Mouse (Mus musculus) layer of hippocampus, adult 8-10 months (tissue): ENCODE results near the gene Tmbim1. TPM values are rescaled to one million over a fixed set of nuclear protein-coding genes. Genes with fewer than 3 reads are reported as not detected.
"Not testable (repeated sequence)": the region's sequence is repeated elsewhere in the genome, so short reads cannot be mapped to it uniquely, and the experiment has no call there.

ENCODE experiments used
- DNase-seq, 2 experiments: peaks; one replicate each; pipeline ENCODE4 v3.0.0; 2022; ENCODE audit warnings: low spot score in 2 of 2
- total RNA-seq, 4 experiments: library from RNA; stranded (reverse); gene quantifications; 2 replicates each; pipeline ENCODE4 v1.2.4; 2022

Gene Tmbim1
- total RNA-seq, 4 experiments from 2014 or later: 24.9 to 37.2 (median 33.3) TPM

DNA sequence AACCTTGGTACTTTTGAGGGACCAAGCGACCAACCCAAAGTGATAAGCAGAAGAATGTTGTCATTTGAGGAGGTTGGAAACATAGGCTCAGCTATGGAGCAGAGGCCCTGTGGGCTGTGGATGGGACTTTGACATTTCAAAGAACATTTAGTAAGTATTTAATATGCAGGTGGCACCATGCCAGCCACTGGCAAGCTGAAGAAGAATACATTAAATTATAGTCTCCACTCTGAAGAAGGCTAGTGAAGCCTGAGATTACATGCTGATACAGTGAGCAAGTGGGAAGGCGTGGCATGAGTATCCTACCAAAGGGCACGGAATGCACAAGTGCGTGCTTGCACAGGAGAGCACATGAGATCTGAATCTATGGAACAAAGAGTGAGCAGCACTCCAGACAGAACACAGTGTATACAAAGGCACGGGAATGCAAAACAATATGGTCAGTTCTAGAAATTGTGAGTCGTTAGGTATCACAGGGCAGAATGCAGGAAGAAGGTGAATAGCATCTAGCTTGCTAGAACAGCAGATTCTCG, 24.5 kb upstream of the Tmbim1 start:
- no peak for DNase-seq

DNA sequence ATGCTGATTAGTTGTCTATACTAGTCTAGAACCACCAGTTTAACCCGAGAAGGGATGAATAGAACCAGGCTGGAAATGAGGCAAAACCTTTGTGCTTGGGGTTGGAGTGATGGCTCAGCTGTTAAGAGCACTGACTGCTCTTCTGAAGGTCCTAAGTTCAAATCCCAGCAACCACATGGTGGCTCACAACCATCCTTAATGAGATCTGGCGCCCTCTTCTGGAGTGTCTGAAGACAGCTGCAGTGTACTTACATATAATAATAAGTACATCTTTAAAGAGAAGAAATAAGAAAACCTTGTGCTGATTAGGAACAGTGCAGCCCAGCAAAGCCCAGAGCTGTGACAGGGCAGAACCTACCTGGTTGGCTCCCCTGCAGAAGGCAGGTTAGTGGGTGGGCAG, 21.5 kb upstream of the Tmbim1 start:
- not testable (repeated sequence) for DNase-seq

DNA sequence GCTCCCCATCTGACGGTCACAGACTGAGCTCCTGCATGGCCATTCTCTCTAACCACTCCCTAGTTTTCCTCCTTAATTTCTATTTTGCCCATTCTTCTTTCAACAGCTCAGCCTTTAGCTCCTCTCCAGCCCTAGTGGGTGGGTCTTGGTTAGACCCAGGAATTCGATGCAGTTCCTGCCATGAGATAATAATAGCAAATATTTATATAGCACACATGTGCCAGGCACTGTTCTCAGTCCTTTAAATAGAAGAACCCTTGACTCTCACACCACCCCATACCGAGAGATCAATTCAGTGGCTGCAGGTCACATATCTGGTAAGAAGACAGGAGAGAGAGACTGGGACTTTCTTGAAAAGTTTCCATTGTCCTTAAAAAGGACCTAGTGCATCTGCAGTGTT, 16.0 kb upstream of the Tmbim1 start:
- DNase-seq: no peak

DNA sequence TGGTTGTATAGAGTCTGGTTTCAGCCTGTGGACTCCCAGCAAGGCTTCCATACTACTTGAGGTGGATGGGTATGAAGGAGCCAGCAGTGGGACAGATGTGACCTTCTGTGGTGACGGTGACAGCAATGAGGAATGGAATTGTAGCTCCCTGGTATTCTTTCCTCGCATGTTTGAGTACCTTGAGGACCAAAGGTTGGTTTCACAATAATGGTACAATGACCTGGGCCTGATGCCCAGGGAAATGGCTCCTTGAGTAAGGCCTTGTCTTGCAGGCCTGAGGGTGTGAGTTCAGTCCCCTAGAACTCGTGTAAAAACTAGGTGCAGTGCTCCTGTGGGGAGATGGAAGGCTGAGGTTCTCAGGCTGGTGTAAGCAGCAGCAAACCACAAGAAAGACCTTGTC, 13.3 kb upstream of the Tmbim1 start:
- DNase-seq: no peak

DNA sequence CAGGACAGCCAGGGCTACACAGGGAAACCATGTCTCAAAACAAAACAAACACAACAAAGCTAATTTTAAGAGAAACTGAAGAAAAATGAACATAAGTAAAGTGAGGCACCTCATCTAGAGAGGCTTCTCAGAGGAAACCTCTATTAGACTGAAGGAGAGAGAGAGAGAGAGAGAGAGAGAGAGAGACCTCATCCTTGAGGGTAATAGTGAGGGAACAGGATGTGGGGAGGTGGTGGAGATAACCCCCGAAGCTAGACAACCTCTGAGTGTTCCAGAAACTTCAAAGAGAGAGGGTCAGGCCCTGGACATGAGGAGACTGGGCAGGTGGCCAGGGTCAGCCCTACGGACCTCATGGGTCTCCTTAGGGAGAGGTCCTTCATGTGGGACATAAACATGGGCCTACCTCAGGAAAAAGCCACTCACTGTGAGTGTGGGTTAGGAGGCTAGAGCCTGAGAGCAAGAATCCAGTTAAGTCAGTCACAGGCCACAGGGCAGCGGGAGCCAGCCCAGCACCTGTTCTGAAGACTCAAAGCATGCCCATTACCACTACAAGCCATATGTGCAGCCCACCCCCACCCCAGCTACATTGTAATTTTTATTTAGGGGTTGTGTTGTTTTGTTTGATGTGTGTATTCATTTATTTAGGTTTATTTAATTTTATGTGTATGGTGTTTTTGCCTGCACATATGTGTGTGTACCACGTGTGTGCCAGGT, 10.8 kb upstream of the Tmbim1 start:
- no peak for DNase-seq

DNA sequence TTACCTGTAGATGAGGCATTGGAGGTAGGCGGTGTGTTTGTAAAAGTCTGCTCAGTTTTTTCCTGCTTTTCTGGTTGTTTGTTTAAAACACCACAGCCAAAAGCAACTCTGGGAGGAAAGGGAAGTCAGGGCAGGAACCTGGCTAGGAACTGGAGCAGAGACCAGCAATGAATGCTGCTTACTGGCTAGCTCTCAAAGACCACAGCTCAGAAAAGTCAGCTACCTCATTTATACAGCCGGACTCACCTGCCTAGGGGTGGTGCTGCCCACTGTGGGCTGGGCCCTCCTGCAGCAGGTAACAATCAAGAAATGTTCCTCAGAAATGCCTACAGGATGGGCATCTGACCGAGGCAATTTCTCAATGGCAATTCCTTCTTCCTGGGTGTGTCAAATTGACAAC, 9.4 kb upstream of the Tmbim1 start:
- no peak for DNase-seq

DNA sequence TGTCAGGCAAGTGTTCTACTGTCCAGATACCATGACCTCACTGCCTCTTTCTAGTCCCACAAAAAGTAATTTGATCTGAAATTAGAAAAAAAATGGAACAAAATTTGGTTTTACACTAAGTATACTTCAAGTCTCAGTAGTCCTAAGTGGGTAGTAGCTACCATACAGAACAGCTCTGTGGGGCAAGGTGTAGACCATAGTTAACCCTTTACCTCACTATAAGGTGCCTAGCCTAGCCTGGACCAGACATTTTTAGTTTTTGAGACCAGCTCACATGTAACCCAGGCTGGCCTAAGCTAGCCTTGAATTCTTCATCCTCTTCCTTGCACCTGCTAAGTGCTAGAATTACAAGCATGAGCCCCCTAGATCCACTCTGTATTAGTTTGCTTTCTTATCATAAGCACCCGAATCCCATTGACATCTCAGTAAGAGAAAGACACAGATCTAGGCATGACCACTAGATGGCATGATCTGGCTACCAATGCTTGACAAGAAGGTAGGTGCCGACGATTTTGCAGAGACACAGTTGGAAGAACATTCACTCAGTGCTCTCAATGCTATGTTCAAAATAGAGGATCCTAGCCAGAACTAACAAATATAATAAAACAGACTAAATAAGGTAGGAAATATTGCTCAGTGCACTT, 7.7 kb upstream of the Tmbim1 start:
- peak; percentile 57 to 64 for DNase-seq

DNA sequence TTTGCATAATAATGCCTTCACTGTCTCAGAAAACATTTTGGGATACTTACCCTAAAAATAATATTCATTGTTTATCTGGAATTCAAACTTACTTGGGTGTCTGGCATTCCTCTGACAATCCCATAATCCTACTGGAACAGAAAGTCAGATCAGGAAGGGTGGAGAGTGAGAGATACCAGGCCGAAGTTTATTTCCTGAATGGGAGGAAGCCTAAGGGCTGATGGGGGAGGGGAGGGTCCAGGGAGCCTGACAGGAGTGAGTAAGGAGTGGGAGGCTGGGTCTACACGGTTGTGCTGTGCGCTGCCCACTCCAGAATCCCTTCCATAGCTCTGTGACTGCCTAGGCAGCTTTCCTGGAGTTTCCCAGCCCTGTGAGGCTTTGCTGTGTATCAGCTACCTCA, 4.3 kb upstream of the Tmbim1 start:
- DNase-seq: no peak

DNA sequence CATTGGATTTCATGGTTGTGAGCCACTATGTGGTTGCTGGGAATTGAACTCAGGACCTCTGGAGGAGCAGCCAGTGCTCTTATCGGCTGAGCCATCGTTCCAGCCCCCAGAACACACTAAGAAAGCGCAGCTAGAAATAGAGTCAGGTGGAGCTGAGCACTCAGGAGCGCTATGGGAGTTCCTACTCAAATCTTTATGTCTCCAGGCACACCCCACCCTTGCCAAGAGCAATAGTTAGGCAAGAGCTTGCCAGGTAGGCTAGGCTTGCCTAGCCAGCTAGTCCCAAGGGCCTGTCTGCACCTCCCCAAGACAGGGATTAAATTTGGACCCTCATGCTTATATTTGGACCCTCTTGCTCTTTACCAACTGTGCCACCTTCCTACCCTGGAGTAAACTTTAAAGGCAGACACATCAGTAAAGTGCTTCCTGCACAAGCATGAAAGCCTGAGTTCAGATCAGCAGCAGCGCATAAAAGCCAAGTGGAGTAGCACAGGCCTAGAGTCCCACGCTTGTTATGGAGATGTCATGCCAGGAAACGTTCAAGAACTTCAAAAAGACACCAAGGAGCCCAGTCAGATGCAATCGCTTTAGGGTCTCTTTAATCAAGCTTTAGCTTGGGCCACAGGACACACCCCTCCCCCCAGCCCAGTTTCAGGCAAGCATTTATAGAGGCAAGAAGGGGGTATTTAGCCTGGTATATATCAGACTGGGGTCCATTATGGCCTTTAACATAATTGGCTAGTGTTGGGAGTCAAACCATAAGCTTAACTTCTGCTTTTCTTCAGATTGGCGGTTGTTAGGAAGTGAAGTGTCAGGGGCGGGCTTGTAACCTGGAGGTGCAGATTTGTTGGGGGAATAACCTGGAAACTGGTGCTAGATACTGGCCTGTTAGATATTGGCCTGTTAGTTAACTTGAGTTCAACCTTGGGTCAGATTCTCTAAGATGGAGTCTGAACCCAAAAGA, 2.9 kb upstream of the Tmbim1 start:
- no peak for DNase-seq

DNA sequence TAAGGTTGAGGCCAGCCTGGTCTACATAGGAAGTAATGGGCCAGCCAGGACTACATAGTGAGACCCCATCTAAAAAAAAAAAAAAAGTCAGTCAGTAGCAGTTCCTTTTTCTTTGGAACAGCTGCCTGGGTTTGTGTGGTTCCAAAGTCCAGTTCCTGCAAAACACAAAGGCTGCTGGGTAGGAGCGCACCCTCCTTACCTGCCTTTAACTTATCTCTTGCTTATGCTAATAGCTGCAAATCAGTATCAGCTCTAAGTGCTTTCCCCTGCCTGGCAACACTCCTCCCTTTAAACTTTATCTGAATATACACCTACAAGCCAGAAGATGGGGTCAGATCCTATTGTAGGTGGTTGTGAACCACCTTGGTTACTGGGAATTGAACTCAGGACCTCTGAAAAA, 1.7 kb upstream of the Tmbim1 start:
- DNase-seq: no peak

DNA sequence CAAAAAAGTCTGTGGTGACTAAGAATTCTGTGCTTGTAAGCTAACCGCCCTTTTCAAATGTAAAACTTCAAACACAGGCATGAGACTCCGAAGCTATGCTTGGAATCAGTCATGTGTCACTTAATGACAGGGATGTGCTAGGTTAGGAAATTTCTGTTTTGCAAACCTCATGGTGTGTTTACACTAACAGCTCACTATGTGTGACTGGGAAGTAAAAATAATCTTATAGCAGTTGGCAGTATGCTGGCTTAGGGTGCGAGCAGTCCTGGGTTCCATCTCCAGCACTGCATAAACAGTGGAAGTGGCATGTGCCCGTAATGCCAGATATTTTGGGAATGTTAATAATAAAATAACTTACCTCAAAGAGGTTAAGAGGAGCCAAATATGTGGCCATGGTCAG, 476 bp downstream of the Tmbim1 start:
- DNase-seq: no peak

DNA sequence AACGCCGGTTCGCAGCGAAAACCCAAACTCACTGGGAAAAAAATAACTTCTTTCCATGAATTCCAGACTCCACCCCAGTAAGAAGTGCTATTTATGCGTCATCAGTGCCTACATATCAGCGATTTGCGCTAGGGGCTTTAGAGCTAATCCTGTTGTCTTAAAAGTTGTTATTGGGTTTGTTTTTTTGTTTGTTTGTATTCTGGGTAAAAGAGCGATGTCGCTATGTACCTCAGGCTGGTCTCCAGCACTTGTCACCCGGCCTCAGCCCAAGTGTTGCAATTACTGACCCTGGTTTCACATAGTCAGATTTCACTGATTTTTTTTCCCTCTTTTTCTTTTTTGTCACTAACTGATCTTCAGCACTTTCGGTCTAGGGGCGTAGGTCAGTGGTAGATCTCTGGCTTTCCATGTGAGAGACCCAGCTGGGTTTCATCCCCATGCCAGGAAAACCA, 1.1 kb downstream of the Tmbim1 start:
- DNase-seq: no peak

DNA sequence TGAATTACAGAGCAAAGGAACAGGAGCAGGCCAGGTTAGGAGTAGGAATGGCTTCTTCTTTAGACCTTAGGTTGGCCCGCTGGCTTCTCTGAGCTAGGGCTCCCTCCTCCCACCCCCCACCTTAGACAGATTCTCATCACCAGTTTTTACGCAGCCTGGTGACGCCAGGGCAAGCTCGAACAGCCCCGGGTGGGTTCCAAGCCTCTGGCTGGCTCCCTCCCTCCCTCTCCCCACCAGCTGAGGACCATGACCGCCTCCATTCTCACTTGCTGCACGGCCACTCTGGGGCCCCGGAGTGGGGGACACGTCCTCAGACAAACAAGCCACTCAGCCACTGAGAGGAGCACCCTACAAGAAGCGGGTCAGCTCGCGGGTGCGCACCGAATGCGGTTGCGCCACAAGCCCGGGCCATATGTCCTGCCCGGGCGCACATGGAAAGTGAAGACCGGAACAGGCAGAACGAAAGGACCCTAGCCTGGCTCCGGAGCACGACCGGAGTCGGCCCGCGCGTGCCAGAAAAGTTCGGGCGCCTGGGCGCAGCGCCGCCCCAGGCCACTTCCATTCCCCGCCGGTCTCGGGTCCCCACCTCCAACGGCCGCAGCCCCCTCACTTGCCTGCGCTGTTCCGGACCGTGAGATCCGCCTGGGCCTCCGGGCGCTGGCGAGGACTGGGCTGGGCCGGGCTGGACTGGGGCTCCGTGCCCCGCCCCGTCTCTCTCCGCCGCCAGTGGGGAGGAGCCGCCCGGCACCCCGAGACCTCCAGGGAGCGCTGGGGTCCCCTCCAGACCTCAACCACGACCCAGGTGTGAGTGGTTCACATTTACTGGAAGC, 1.7 kb downstream of the Tmbim1 start:
- peak in 1 of 2 experiments; percentile 53 for DNase-seq

DNA sequence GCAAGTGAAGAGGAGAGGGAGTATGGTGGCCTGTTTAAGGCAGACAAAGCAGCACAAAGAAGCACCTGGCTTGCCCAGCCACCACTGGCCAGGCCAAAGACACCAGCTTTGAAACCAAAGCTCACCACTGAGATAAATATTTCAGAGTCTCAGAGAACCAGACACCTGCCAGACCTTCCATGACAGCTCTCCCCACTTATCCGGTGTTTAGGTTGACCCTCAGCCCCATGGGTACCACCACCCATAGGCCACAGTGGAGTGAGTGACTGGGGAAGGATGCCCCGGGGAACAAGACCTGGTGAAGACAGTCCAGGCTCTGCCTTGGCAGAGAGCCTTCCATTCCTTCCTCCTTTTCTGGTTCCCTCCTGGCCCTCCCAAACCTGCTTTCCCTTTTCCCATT, 2.6 kb downstream of the Tmbim1 start:
- no peak for DNase-seq

DNA sequence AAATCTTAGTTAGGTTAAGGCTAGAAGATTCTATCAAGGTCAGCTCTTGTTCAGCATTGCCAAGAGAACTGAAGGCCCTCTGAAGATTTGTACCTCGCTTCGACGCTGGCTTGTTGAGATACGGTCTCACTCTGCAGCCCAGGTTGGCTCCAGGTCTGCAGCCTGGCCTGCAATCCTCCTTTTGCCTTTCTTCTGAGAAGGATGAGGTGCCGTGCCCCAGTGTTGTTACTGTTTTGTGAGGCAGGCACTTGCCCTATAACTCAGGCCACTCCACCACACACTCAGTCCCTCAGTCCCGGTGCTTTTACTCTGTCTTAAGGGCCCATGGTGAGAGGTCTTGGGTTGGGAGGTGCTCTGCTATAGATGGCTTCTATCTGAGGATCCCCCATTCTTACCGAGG, 3.2 kb downstream of the Tmbim1 start:
- DNase-seq: no peak

DNA sequence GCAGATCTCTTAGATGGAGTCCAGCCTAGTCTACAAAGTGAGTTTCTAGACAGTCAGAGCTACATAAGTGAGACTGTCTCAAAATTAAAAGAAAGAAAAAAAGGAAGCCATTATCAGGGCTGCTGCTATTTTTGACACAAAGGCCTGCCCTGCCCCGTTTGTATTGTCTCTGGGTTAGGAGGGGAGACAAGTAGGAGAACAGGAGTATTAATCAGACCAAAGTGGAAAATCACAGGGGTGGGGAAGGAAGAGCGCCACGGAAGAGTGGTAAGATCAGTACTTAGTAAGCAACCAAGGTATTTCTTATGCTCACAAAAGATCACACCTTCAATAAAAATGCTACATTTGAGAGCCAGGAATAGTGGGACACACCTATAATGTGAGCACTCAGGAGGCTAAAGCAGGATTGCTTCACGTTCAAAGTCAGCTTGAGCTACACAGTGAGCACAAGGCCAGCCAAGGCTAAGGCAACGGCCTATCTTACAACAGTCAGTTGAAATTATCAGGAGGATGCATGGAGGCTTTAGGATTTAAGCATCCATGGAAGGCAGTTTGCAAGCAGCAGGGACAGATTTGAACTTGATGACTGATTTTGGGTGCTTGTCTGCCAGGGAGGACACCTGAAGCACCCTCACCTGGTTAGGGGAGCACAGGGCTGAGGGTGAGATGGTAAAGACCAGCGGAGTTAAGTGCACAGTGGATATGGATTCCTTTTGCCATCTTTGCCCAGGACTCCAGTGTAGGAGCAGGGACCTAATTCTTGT, 4.9 kb downstream of the Tmbim1 start:
- DNase-seq: no peak

DNA sequence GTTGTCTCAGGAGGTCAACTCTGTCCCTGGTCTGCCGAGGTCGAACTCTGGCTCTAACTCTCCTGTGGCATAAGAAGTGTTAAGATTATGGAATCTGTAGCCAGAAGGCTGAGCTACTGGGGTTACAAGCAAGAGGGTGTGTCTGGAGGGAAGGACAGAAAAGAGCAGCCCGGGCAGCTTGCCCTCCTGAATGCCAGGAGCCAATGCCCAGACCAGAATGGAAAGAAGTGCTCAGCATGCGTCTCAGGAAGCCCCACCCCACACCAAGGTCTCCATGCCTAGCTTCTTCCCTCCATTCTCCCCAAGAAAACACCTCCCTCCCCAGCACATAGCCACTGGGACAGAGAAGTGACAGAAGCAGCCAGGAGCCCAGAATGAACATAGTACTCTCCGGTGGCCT, 6.4 kb downstream of the Tmbim1 start:
- no peak for DNase-seq

DNA sequence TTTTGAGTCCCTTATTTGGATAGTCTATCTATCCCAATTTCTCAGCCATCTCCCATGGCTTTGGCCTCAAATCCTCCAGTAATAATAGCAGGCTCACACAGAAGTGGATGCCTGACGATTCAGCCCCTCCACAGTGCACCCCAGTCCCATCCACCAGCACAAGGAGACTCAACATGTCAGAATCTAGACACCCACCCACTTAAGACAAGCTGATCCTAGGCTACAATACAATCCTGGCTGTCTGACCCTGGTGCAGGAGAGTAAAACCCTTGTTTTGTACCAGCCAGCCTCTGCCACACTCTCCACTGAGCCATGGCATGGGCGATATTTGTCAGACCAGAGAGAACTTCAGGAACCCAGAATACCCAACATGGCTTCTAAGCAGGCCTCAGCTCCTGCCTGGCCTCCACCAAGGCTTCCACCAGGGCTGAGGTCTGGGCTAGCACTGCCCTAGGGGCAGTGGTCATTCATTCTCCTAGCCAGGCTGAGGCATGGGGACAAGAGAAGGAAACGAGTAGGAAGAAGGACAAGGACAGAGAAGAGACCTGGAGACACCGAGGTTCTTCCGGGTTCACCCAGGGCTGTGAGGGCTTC, 7.2 kb downstream of the Tmbim1 start:
- no peak for DNase-seq

DNA sequence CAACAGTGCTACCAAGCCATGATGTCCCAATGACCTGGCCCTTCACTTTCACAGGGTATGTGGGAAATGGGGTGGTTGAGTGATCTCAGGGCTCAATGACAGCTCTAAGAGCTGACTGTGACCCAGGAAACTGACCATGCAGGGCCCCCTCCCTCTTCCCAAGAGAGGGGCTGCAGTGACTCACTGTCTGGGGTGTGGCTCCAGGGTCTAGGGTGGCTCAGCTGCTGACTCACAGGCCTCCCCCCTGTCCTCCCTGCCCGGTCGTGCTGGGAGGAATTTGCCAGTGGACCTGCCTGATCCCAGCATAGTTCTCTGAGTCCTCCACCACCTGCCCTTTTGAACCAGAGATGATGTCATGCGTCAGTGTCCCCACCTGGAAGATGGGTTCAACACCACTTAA, 8.2 kb downstream of the Tmbim1 start:
- DNase-seq: no peak

DNA sequence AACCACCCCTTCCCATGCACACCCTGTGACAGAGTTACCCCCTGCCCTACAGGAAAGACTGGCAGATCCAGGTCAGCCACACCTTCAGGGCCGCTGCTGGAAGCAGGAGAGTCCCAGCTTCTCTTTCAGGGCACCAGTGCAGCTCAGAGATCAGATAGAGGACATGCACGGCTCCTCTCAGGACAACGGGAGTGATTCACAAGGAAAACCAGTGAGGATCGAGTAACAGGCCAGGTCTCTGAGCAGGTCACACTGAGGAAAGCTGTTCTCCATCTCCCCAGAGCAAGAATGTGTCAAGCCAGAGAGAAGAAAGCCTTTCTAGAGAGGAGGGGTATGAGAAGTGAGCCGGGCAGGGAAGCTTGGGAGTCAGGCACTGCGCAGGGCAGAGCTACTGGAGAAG, 8.9 kb downstream of the Tmbim1 start:
- DNase-seq: no peak
